In genomic region chr15:79330521-79330920, GRCm38 (mm10) we compare ENCODE assay signal across 20 mouse cellular contexts. TPM values are rescaled to one million over a fixed set of nuclear protein-coding genes. Genes with fewer than 3 reads are reported as not detected.
A peak's percentile ranks its signal among the peaks of the same experiment; 100 is the strongest.
DNase-seq lines count a peak whose midpoint lies in the region; ATAC-seq and TF ChIP-seq lines count a peak whose summit lies in the region.
"Had no signal": no experiment of that assay in that cellular context is flagged by ENCODE, and none has a peak within 500 bp of the region (broad histone marks: within the 10 kb centered on the region; RNA-seq: fewer than 3 reads in every experiment).

No protein-coding gene starts in this region.

- no peak overlapping the region for H3K9ac ChIP-seq in kidney, embryonic 16.5 days (replicated peaks; ENCODE audit: low read length)
- H3K9ac ChIP-seq in embryonic facial prominence, embryonic 14.5 days (ENCODE audit: low read depth, low read length), result no peak overlapping the region
- H3K9ac ChIP-seq in midbrain, embryonic 11.5 days (ENCODE audit: low read length), result no peak overlapping the region
- H3K9ac ChIP-seq: forebrain, embryonic 12.5 days had no signal

- no peak overlapping the region for H3K4me3 ChIP-seq in kidney, embryonic 16.5 days (ENCODE audit: low read length)
- no peak overlapping the region for H3K4me3 ChIP-seq in kidney, adult 2 months (ENCODE audit: insufficient read depth, low read depth, low read length)
- H3K4me3 ChIP-seq in embryonic facial prominence, embryonic 14.5 days (ENCODE audit: low read depth, low read length), result no peak overlapping the region
- H3K4me3 ChIP-seq in midbrain, embryonic 11.5 days (ENCODE audit: low read depth, low read length), result no peak overlapping the region
- H3K4me3 ChIP-seq: forebrain, embryonic 12.5 days; gastrocnemius, adult 2 months; limb, embryonic 10.5 days; midbrain, embryonic 10.5 days had no signal

- no peaks in the 10 kb centered on the region for H3K36me3 ChIP-seq in kidney, embryonic 16.5 days (ENCODE audit: insufficient read depth, low read length)
- H3K36me3 ChIP-seq in kidney, adult 2 months (ENCODE audit: control insufficient read depth, insufficient read depth, low read length), result no peaks in the 10 kb centered on the region
- H3K36me3 ChIP-seq in embryonic facial prominence, embryonic 14.5 days (ENCODE audit: control insufficient read depth, insufficient read depth, low read length), result no peaks in the 10 kb centered on the region
- H3K36me3 ChIP-seq in midbrain, embryonic 11.5 days (ENCODE audit: control insufficient read depth, insufficient read depth, low read length), result no peaks in the 10 kb centered on the region
- H3K36me3 ChIP-seq: forebrain, embryonic 12.5 days; limb, embryonic 10.5 days; midbrain, embryonic 10.5 days had no signal

- peak overlapping the region; percentile 2; the same call in 1 of the 2 replicates for H3K27ac ChIP-seq in kidney, embryonic 16.5 days (ENCODE audit: low read length)
- H3K27ac ChIP-seq in kidney, adult 2 months (ENCODE audit: insufficient read depth, low read depth, low read length), result no peak overlapping the region
- no peak overlapping the region for H3K27ac ChIP-seq in embryonic facial prominence, embryonic 14.5 days (replicated peaks; ENCODE audit: low read depth, low read length)
- H3K27ac ChIP-seq in midbrain, embryonic 11.5 days (ENCODE audit: low read depth, low read length), result no peak overlapping the region
- H3K27ac ChIP-seq: forebrain, embryonic 12.5 days; gastrocnemius, adult 2 months; hindbrain, postnatal 0 days; limb, embryonic 10.5 days; midbrain, embryonic 10.5 days had no signal

- no peak overlapping the region for H3K4me2 ChIP-seq in kidney, embryonic 16.5 days (replicated peaks; ENCODE audit: low read depth, low read length)
- no peak overlapping the region for H3K4me2 ChIP-seq in embryonic facial prominence, embryonic 14.5 days (ENCODE audit: low read depth, low read length)
- no peak overlapping the region for H3K4me2 ChIP-seq in midbrain, embryonic 11.5 days
- H3K4me2 ChIP-seq: forebrain, embryonic 12.5 days; liver, embryonic 11.5 days had no signal

- WGBS in kidney, embryonic 16.5 days, result 53% methylated on average over 4 of the region's 4 CpGs
- WGBS in kidney, adult 2 months, result 82% methylated on average over 4 of the region's 4 CpGs
- WGBS in embryonic facial prominence, embryonic 14.5 days, result 46% methylated on average over 4 of the region's 4 CpGs
- 76% methylated on average over 4 of the region's 4 CpGs for WGBS in midbrain, embryonic 11.5 days

- no peak for TF ChIP-seq CTCF in kidney, adult 2 months (conservative IDR thresholded peaks at IDR 0.05; ENCODE audit: insufficient read depth, insufficient read length, low read depth, low read length)

- H3K4me1 ChIP-seq in kidney, embryonic 16.5 days (ENCODE audit: insufficient read depth, low read length), result peaks cover 21% of the 10 kb centered on the region
- H3K4me1 ChIP-seq in kidney, adult 2 months (ENCODE audit: control insufficient read depth, insufficient read depth, low read length), result peaks cover 13% of the 10 kb centered on the region
- H3K4me1 ChIP-seq in embryonic facial prominence, embryonic 14.5 days (ENCODE audit: control insufficient read depth, insufficient read depth, low read length), result peaks cover 9% of the 10 kb centered on the region; the same call in 1 of the 2 replicates
- H3K4me1 ChIP-seq in midbrain, embryonic 11.5 days (ENCODE audit: control insufficient read depth, insufficient read depth, low read length), result peaks cover 21% of the 10 kb centered on the region

- no peak for TF ChIP-seq POLR2A in kidney, adult 2 months (IDR thresholded peaks at IDR 0.05; ENCODE audit: low read depth, low read length)

- H3K9me3 ChIP-seq in kidney, embryonic 16.5 days (ENCODE audit: low read length), result no peaks in the 10 kb centered on the region
- no peaks in the 10 kb centered on the region for H3K9me3 ChIP-seq in embryonic facial prominence, embryonic 14.5 days (ENCODE audit: control insufficient read depth, low read length)
- no peaks in the 10 kb centered on the region for H3K9me3 ChIP-seq in midbrain, embryonic 11.5 days (ENCODE audit: control insufficient read depth, low read length)
- H3K9me3 ChIP-seq: forebrain, embryonic 12.5 days; limb, embryonic 10.5 days; midbrain, embryonic 10.5 days had no signal

- DNase-seq in kidney, adult 2 months, result no peak
- DNase-seq in right cerebral cortex, postnatal 14 days, result peak; percentile 1
- DNase-seq in right cerebral cortex, postnatal 36 days (ENCODE audit: low spot score in 2 of 2), result no peak
- peak; percentile 74 for DNase-seq in ES-CJ7 (ENCODE audit: low read depth, low spot score)
- peak; percentile 45 for DNase-seq in embryonic facial prominence, embryonic 14.5 days (ENCODE audit: low spot score)
- no peak for DNase-seq in midbrain, embryonic 11.5 days (ENCODE audit: low spot score, missing footprints)
- DNase-seq in retina, postnatal 1 day, result no peak
- DNase-seq: cerebellum, adult 18-20 months; gastrocnemius, adult 2 months; heart, adult 11 months; kidney, postnatal 25 days; thymus, adult 18-20 months; thymus, postnatal 4 days had no signal

- no peak for ATAC-seq in kidney, embryonic 16.5 days (ENCODE audit: low FRiP score, low TSS enrichment)
- ATAC-seq in embryonic facial prominence, embryonic 14.5 days (ENCODE audit: low read depth), result no peak
- no peak for ATAC-seq in midbrain, embryonic 11.5 days (ENCODE audit: low FRiP score)
- ATAC-seq: hindbrain, postnatal 0 days; intestine, postnatal 0 days had no signal

- no peaks in the 10 kb centered on the region for H3K27me3 ChIP-seq in kidney, embryonic 16.5 days (ENCODE audit: insufficient read depth, low read length)
- H3K27me3 ChIP-seq in kidney, adult 2 months (replicated peaks; ENCODE audit: control insufficient read depth, insufficient read depth, low read length), result no peaks in the 10 kb centered on the region
- H3K27me3 ChIP-seq in embryonic facial prominence, embryonic 14.5 days (replicated peaks; ENCODE audit: control insufficient read depth, insufficient read depth, low read length), result no peaks in the 10 kb centered on the region
- H3K27me3 ChIP-seq in midbrain, embryonic 11.5 days (ENCODE audit: control insufficient read depth, insufficient read depth, low read length), result no peaks in the 10 kb centered on the region

RNA-seq across cellular contexts. Expression of gene Pla2g6, which starts 2.3 kb away (rescaled TPM):
- 18.3 and 21.1 TPM in 2 replicates for polyA plus RNA-seq in kidney, embryonic 16.5 days (2015; fragmentation: Nextera tagmentation; extraction: Ambion mirVana)
- polyA plus RNA-seq in kidney, adult 2 months (2012; rRNA removed), result 24.6 and 28.7 TPM in 2 replicates
- polyA plus RNA-seq in embryonic facial prominence, embryonic 14.5 days (2014; fragmentation: Nextera tagmentation; extraction: Ambion mirVana), result 13.3 and 14.6 TPM in 2 replicates
- polyA plus RNA-seq in midbrain, embryonic 11.5 days (2014; fragmentation: Nextera tagmentation; extraction: Ambion mirVana), result 18.4 and 20.6 TPM in 2 replicates

RNA-seq across cellular contexts. Expression of gene Maff, which starts 15.9 kb away (rescaled TPM):
- polyA plus RNA-seq in kidney, embryonic 16.5 days (2015; fragmentation: Nextera tagmentation; extraction: Ambion mirVana), result 3.7 and 4.0 TPM in 2 replicates
- polyA plus RNA-seq in kidney, adult 2 months (2012; rRNA removed), result 1.2 and 1.3 TPM in 2 replicates
- 2.6 and 2.8 TPM in 2 replicates for polyA plus RNA-seq in embryonic facial prominence, embryonic 14.5 days (2014; fragmentation: Nextera tagmentation; extraction: Ambion mirVana)
- 1.0 and 2.3 TPM in 2 replicates for polyA plus RNA-seq in midbrain, embryonic 11.5 days (2014; fragmentation: Nextera tagmentation; extraction: Ambion mirVana)

RNA-seq across cellular contexts. Expression of gene Baiap2l2, which starts 45.2 kb away (rescaled TPM):
- 12.5 and 17.7 TPM in 2 replicates for polyA plus RNA-seq in kidney, embryonic 16.5 days (2015; fragmentation: Nextera tagmentation; extraction: Ambion mirVana)
- polyA plus RNA-seq in kidney, adult 2 months (2012; rRNA removed), result 113 and 170 TPM in 2 replicates
- 5.6 and 6.9 TPM in 2 replicates for polyA plus RNA-seq in embryonic facial prominence, embryonic 14.5 days (2014; fragmentation: Nextera tagmentation; extraction: Ambion mirVana)
- 0.27 and 1.5 TPM in 2 replicates for polyA plus RNA-seq in midbrain, embryonic 11.5 days (2014; fragmentation: Nextera tagmentation; extraction: Ambion mirVana)

Comparison
In these comparisons a context has a peak if more than half of its experiments do, and no peak if none do; other contexts are left out.
1. DNase-seq: peak in right cerebral cortex, postnatal 14 days (single experiment), ES-CJ7 (single experiment) and embryonic facial prominence, embryonic 14.5 days (single experiment); none in kidney, adult 2 months (single experiment), right cerebral cortex, postnatal 36 days (0 of 2), midbrain, embryonic 11.5 days (single experiment) and retina, postnatal 1 day (single experiment).